Mouse (Mus musculus) ovary, adult 2 months (tissue): Measurements from ENCODE around the gene Akap8. TPM values are rescaled to one million over a fixed set of nuclear protein-coding genes. Genes with fewer than 3 reads are reported as not detected.

Experiments used
- polyA plus RNA-seq: library from polyadenylated mRNA; depleted of rRNA; stranded (reverse); fragments of >200 nt; gene quantifications from 2 replicates; pipeline ENCODE4 v1.2.3, GENCODE M21; 2012; rRNA removed

The Akap8 gene
- polyA plus RNA-seq: 76.6 and 99.8 TPM in 2 replicates

DNA sequence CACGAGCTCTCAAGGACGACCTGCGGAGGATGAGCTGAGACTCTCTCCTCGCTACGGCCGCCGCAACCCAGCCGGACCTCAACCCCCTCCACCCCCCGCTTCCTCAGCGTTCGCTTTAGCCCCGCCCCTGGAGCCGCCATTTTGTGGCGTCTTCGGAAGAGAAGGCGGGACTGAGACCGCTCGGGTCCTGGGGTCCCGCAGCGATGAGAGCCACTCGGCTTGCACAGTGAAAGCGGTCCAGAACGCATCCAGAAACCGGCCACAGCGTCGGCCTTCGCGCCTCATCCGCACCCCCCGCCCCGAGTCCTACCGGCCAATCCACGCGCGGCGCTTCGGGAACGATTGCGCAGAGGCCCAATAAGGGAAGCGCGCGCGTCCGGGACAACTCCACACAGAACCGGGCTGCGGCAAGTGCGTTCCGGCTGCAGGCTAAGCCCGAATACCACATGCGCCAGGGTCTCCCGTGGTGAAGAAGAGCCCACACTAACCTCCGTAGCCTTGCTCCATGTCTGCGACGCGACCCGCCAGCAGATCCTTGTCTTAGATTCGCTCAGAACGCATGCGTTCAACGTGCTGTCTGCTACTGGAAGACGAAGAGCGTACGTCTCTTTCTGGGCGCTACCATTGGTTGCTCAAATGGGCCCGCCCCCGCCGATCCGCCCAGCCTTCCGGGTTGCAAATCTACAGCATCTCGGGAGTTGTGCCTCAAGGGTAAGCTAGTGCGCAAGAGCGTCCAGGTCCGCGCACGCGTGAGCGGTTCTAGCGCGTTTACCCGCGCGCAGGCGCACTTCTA, at the start of gene Akap8:
TSS of gene Akap8 (minus strand) at position 642 of the 793 bp plus-strand sequence.

DNA sequence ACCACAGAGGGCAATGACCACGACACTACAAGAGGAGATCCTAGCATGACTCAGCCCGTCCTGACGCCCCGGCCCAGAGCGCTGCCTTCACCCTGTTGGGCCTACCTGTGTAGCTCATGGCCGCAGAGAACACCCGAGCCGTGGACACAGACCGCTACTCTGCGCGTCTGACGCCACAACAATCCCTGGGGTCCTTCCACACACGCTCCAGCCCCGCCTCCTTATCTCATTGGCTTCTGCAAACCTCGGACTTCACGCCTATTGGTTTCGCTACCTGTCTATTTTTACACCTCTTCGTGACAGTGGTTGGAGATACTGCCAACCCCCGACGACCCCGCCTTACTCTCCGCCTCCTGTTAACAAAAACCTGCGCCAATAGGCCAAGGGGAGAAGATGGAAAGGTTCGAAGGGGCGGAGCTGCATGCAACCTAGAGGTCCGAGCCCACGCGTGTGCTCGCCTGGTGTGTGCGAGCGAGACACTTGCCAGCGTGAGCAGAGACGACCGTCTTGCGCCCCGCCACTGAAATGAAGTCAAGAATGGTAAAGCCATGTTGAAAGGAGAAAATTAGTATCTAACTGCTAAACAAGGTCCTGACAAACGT, 29.4 kb upstream of the Akap8 start, which contains the start of gene Akap8l:
TSS of gene Akap8l (minus strand) at position 226 of the 602 bp plus-strand sequence.

DNA sequence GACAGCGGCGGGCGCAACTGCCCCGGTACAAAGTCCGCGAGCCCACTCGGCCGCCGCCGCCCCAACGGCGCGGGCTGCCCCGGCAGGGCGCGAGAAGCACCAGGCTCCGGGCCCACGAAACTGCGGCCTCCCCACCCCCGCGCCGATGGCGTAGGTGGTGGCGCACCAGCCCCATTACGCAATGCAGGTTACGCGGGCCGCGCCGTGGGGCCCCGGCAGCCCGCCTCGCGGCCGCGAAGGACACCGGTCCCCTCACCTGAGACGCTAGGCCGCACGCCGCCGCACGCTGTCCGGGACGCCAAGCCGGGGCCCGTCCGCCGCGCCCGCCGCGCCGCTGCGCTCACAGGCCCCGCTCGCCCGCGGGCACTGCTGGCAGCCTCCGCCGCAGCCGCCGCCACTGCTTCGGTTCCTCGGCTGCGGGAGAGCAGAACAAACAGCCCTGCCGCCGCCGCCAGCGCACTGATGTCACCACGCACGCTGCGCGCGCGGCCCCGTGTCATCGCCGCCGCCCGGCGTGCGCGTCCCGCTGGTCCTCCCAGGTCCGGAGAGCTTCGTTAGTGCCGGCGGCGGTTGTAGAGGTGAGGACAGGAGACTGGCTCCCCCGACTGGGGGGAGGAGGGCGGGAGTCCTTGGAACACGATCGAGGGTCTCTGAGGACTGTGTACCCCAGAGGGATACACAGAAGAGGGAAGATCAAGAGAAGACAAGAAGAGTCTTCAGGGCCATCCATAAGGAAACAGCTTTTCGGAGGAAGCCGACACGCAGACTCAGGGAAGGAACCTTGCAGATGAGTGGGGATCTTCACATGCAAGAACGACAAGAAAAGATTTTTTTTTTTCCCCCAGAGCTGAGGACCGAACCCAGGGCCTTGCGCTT, 36.5 kb downstream of the Akap8 start, which contains the start of gene Brd4:
TSS of gene Brd4 (minus strand) at position 461 of the 876 bp plus-strand sequence.

Other genes starting within 250 kb of the Akap8 start
- gene Notch3, start 154.4 kb downstream of the Akap8 start, polyA plus RNA-seq: 55.4 and 66.8 TPM in 2 replicates
- gene Ephx3, start 131.7 kb downstream of the Akap8 start, polyA plus RNA-seq: 0.84 and 1.4 TPM in 2 replicates
- gene Brd4, start 36.5 kb downstream of the Akap8 start, polyA plus RNA-seq: 40.1 and 44.5 TPM in 2 replicates
- gene Akap8l, start 29.4 kb upstream of the Akap8 start, polyA plus RNA-seq: 295 and 307 TPM in 2 replicates
- gene Wiz, start 68.2 kb upstream of the Akap8 start, polyA plus RNA-seq: 52.8 and 63.4 TPM in 2 replicates
- 3.3 and 4.3 TPM in 2 replicates for gene Rasal3, start 82.3 kb upstream of the Akap8 start, polyA plus RNA-seq
- gene Pglyrp2, start 102.9 kb upstream of the Akap8 start, polyA plus RNA-seq: 0.81 and 1.0 TPM in 2 replicates
- 1.7 and 2.3 TPM in 2 replicates for gene Cyp4f39, start 131.5 kb upstream of the Akap8 start, polyA plus RNA-seq
- 16.8 and 20.2 TPM in 2 replicates for gene Cyp4f17, start 184.8 kb upstream of the Akap8 start, polyA plus RNA-seq
- 15.0 and 15.3 TPM in 2 replicates for gene Cyp4f16, start 215.3 kb upstream of the Akap8 start, polyA plus RNA-seq